Mouse (Mus musculus) frontal cortex, postnatal 36 days (tissue): ENCODE measurements around the gene P2rx1.

ENCODE experiments used
- DNase-seq, 2 experiments: peaks; one replicate each; pipeline ENCODE4 v3.0.0; 2022; ENCODE audit warnings: low spot score in 2 of 2

Gene P2rx1

GRCm38 (mm10) chr11:72987807-72988206 is 11.1 kb upstream of the P2rx1 start:
- no peak for DNase-seq

GRCm38 (mm10) chr11:72989044-72989443 is 9.9 kb upstream of the P2rx1 start:
- no peak for DNase-seq

GRCm38 (mm10) chr11:72990688-72991087 is 8.2 kb upstream of the P2rx1 start:
- DNase-seq, result no peak

GRCm38 (mm10) chr11:72991961-72992360 is 6.9 kb upstream of the P2rx1 start:
- DNase-seq, result no peak

- DNase-seq, result no peak
Observed at GRCm38 (mm10) chr11:72996346-72996745, 2.6 kb upstream of the P2rx1 start.

- DNase-seq, result no peak
Observed at GRCm38 (mm10) chr11:72996781-72997180, 2.1 kb upstream of the P2rx1 start.

GRCm38 (mm10) chr11:72997529-72998326 is 1.2 kb upstream of the P2rx1 start:
- no peak for DNase-seq

- DNase-seq, result peak in 1 of 2 experiments; percentile 75
Observed at GRCm38 (mm10) chr11:73001029-73001428, 2.1 kb downstream of the P2rx1 start.

- no peak for DNase-seq
Observed at GRCm38 (mm10) chr11:73006377-73006776, 7.5 kb downstream of the P2rx1 start.

- DNase-seq, result no peak
Observed at GRCm38 (mm10) chr11:73007113-73007512, 8.2 kb downstream of the P2rx1 start.

- no peak for DNase-seq
Observed at GRCm38 (mm10) chr11:73007698-73008481, 9.0 kb downstream of the P2rx1 start.

GRCm38 (mm10) chr11:73008826-73009225 is 9.9 kb downstream of the P2rx1 start:
- no peak for DNase-seq

GRCm38 (mm10) chr11:73009531-73010274 is 10.8 kb downstream of the P2rx1 start:
- DNase-seq, result no peak

GRCm38 (mm10) chr11:73013981-73014380 is 15.1 kb downstream of the P2rx1 start:
- no peak for DNase-seq

GRCm38 (mm10) chr11:73014831-73015344 is 16.0 kb downstream of the P2rx1 start:
- DNase-seq, result no peak

- no peak for DNase-seq
Observed at GRCm38 (mm10) chr11:73015391-73016102, 16.6 kb downstream of the P2rx1 start.

GRCm38 (mm10) chr11:73016103-73016420 is 17.2 kb downstream of the P2rx1 start:
- no peak for DNase-seq

- DNase-seq, result peak; percentile 94 to 95
Observed at GRCm38 (mm10) chr11:73018471-73019146, 19.7 kb downstream of the P2rx1 start, which contains the start of gene Camkk1. Camkk1 (plus strand) TSS chr11:73019008.

GRCm38 (mm10) chr11:73019147-73019795 is 20.4 kb downstream of the P2rx1 start:
- DNase-seq, result peak; percentile 80 to 82
